In genomic region chr15:85582356-85582910, GRCm38 (mm10) we compare ENCODE assay signal across 8 mouse cellular contexts. TPM values are rescaled to one million over a fixed set of nuclear protein-coding genes. Genes with fewer than 3 reads are reported as not detected.
DNase-seq lines count a peak whose midpoint lies in the region; ATAC-seq and TF ChIP-seq lines count a peak whose summit lies in the region.

Gene Wnt7b, minus strand, starts transcription at chr15:85582473.

- H3K27me3 ChIP-seq in E14TG2a.4 (ENCODE audit: insufficient read depth, low read length): peaks cover 81% of the 10 kb centered on the region
- H3K27me3 ChIP-seq in limb, embryonic 14.5 days (ENCODE audit: control insufficient read depth, insufficient read depth, low read length): peaks cover 71% of the 10 kb centered on the region
- H3K27me3 ChIP-seq in stomach, embryonic 16.5 days (ENCODE audit: control insufficient read depth, insufficient read depth, low read length): peaks cover 63% of the 10 kb centered on the region

- ATAC-seq in limb, embryonic 14.5 days (ENCODE audit: low FRiP score, low read depth): no peak
- ATAC-seq in stomach, embryonic 16.5 days (ENCODE audit: insufficient read depth, low FRiP score): no peak

- TF ChIP-seq POLR2A in limb, embryonic 14.5 days (IDR thresholded peaks at IDR 0.05; ENCODE audit: borderline replicate concordance, extremely low read depth, insufficient read depth, insufficient read length): no peak

- H3K4me2 ChIP-seq in limb, embryonic 14.5 days (replicated peaks; ENCODE audit: low read depth, low read length, severe bottlenecking): peak within 1 kb of the TSS; percentile 94
- H3K4me2 ChIP-seq in stomach, embryonic 16.5 days (ENCODE audit: low read depth, low read length): peak within 1 kb of the TSS; percentile 92

- intact Hi-C loops in gastrocnemius, adult 2 months (cut with DNase I): loop anchor here (10.0 kb wide), 1 partner anchor 428 kb away; no protein-coding TSS in a partner anchor
- intact Hi-C loops in gastrocnemius, postnatal 36 days (cut with DNase I): loop anchor here (2.0 to 10.0 kb wide), 2 partner anchors 318 to 438 kb away; no protein-coding TSS in a partner anchor

- 2% methylated on average over 19 of the region's 19 CpGs for WGBS in limb, embryonic 14.5 days
- 5% methylated on average over 19 of the region's 19 CpGs for WGBS in stomach, embryonic 16.5 days

- H3K27ac ChIP-seq in gastrocnemius, adult 2 months: no peak within 1 kb of the TSS
- no peak within 1 kb of the TSS; the same call in 1 of the 2 replicates for H3K27ac ChIP-seq in limb, embryonic 14.5 days (replicated peaks; ENCODE audit: low read depth, low read length)
- no peak within 1 kb of the TSS; the same call in 1 of the 2 replicates for H3K27ac ChIP-seq in stomach, embryonic 16.5 days (ENCODE audit: low read length)

- H3K4me3 ChIP-seq in gastrocnemius, adult 2 months: peak within 1 kb of the TSS; percentile 69
- H3K4me3 ChIP-seq in E14TG2a.4 (replicated peaks; ENCODE audit: low read length): peak within 1 kb of the TSS; percentile 78
- H3K4me3 ChIP-seq in limb, embryonic 14.5 days (replicated peaks; ENCODE audit: low read length): peak within 1 kb of the TSS; percentile 60
- H3K4me3 ChIP-seq in stomach, embryonic 16.5 days (replicated peaks; ENCODE audit: low read length): peak within 1 kb of the TSS; percentile 55

- H3K9me3 ChIP-seq in E14TG2a.4 (ENCODE audit: low read length): no peaks in the 10 kb centered on the region
- no peaks in the 10 kb centered on the region for H3K9me3 ChIP-seq in limb, embryonic 14.5 days (ENCODE audit: control insufficient read depth, low read length)
- H3K9me3 ChIP-seq in stomach, embryonic 16.5 days (replicated peaks; ENCODE audit: control insufficient read depth, low read length): no peaks in the 10 kb centered on the region

- peaks cover 32% of the 10 kb centered on the region for H3K4me1 ChIP-seq in E14TG2a.4 (replicated peaks; ENCODE audit: low read depth, low read length)
- peaks cover 6% of the 10 kb centered on the region for H3K4me1 ChIP-seq in limb, embryonic 14.5 days (ENCODE audit: control insufficient read depth, insufficient read depth, low read length)
- H3K4me1 ChIP-seq in stomach, embryonic 16.5 days (ENCODE audit: control insufficient read depth, insufficient read depth, low read length): peaks cover 12% of the 10 kb centered on the region

- peak within 1 kb of the TSS; percentile 62 for H3K9ac ChIP-seq in limb, embryonic 14.5 days (ENCODE audit: low read depth, low read length, severe bottlenecking)
- H3K9ac ChIP-seq in stomach, embryonic 16.5 days (ENCODE audit: low read length): peak within 1 kb of the TSS; percentile 52

- H3K36me3 ChIP-seq in E14TG2a.4 (ENCODE audit: insufficient read depth, low read length): no peaks in the 10 kb centered on the region
- no peaks in the 10 kb centered on the region for H3K36me3 ChIP-seq in limb, embryonic 14.5 days (ENCODE audit: control insufficient read depth, insufficient read depth, low read length)
- no peaks in the 10 kb centered on the region for H3K36me3 ChIP-seq in stomach, embryonic 16.5 days (ENCODE audit: control insufficient read depth, insufficient read depth, low read length)

- TF ChIP-seq CTCF in gastrocnemius, adult 2 months (IDR thresholded peaks at IDR 0.05): no peak
- no peak for TF ChIP-seq CTCF in E14TG2a.4 (conservative IDR thresholded peaks at IDR 0.05; ENCODE audit: low read length)

- no peak for DNase-seq in gastrocnemius, adult 2 months
- DNase-seq in gastrocnemius, postnatal 36 days: no peak
- DNase-seq in gonadal fat pad, adult 2 months (ENCODE audit: low read depth): no peak
- DNase-seq in limb, embryonic 14.5 days (ENCODE audit: low spot score): no peak
- DNase-seq in adrenal gland, postnatal 14 days: no peak
- DNase-seq in right cerebral cortex, postnatal 4 days: no peak

RNA-seq across cellular contexts. Expression of gene Wnt7b, which starts in this region (rescaled TPM):
- total RNA-seq in gastrocnemius, adult 2 months (2021): not detected
- total RNA-seq in gastrocnemius, postnatal 36 days (2021): not detected
- 14.4 and 15.0 TPM in 2 replicates for polyA plus RNA-seq in gonadal fat pad, adult 2 months (2012; rRNA removed)
- 22.4 and 24.7 TPM in 2 replicates for polyA plus RNA-seq in limb, embryonic 14.5 days (2012; rRNA removed)
- 40.0 and 46.0 TPM in 2 replicates for polyA plus RNA-seq in limb, embryonic 14.5 days (2014; fragmentation: Nextera tagmentation; extraction: Ambion mirVana)
- 3.4 and 4.8 TPM in 2 replicates for polyA plus RNA-seq in stomach, embryonic 16.5 days (2015; fragmentation: Nextera tagmentation; extraction: Ambion mirVana)
- total RNA-seq in adrenal gland, postnatal 14 days (2021): 0.30 and 0.75 TPM in 2 replicates
